Mouse (Mus musculus) neural tube, embryonic 11.5 days (tissue): ENCODE measurements around the gene Tnik. TPM values are rescaled to one million over a fixed set of nuclear protein-coding genes. Genes with fewer than 3 reads are reported as not detected.

Experiments used
- ATAC-seq: fragments of 200-750 bp; cut with Nextera tagmentation; 2 replicates; pipeline ENCODE4 v1.8.0; 2017; ENCODE audit warnings: moderate number of reproducible peaks, mild to moderate bottlenecking, moderate TSS enrichment, moderate library complexity; ENCODE audit not compliant: insufficient read depth, low FRiP score, low TSS enrichment
- DNase-seq: peaks from one replicate; pipeline ENCODE4 v3.0.0-alpha.2; 2015; ENCODE audit warnings: low spot score
- H3K27ac ChIP-seq: fragments of 300-500 bp; sonication (generic); 2 replicates; pipeline ENCODE4 v1.5.1; 2014; ENCODE audit warnings: low read depth, mild to moderate bottlenecking, low read length
- H3K27me3 ChIP-seq: fragments of 300-500 bp; sonication (generic); 2 replicates; pipeline ENCODE4 v1.6.1; 2014; ENCODE audit warnings: mild to moderate bottlenecking, low read length, mixed read lengths; ENCODE audit not compliant: control insufficient read depth, insufficient read depth
- H3K36me3 ChIP-seq: fragments of 300-500 bp; sonication (generic); 2 replicates; pipeline ENCODE4 v1.6.1; 2014; ENCODE audit warnings: mild to moderate bottlenecking, low read length, moderate library complexity, mixed read lengths; ENCODE audit not compliant: control insufficient read depth, insufficient read depth
- H3K4me1 ChIP-seq: fragments of 300-500 bp; sonication (generic); 2 replicates; pipeline ENCODE4 v1.6.1; 2014; ENCODE audit warnings: low read length, mixed read lengths; ENCODE audit not compliant: control insufficient read depth, insufficient read depth
- H3K4me2 ChIP-seq: fragments of 300-500 bp; sonication (generic); 2 replicates; pipeline ENCODE4 v1.6.1; 2014; ENCODE audit warnings: low read depth, mild to moderate bottlenecking, moderate library complexity
- H3K4me3 ChIP-seq: fragments of 300-500 bp; sonication (generic); 2 replicates; pipeline ENCODE4 v1.5.1; 2014; ENCODE audit warnings: low read depth, low read length
- H3K9ac ChIP-seq: fragments of 300-500 bp; sonication (generic); 2 replicates; pipeline ENCODE4 v1.6.1; 2014; ENCODE audit warnings: mild to moderate bottlenecking, low read length
- H3K9me3 ChIP-seq: fragments of 300-500 bp; sonication (generic); 2 replicates; pipeline ENCODE4 v1.6.1; 2016; ENCODE audit warnings: low read length; ENCODE audit not compliant: control insufficient read depth
- WGBS: fragments of 180-500 bp; shearing (Covaris S2); extraction: QIAGEN DNeasy Blood & Tissue Kit; methylation state at CpG from one replicate; pipeline ENCODE4 v1.1.7; 2014; 5-methylcytosine and 5-hydroxymethylcytosine counted together
- polyA plus RNA-seq: library from polyadenylated mRNA; unstranded; fragments of >200 nt; fragmentation: Nextera tagmentation; extraction: Ambion mirVana; gene quantifications from 2 replicates; pipeline ENCODE4 v1.2.1, GENCODE M21; 2014

Tnik gene
- polyA plus RNA-seq, 1 experiment from 2014 or later: 26.0 TPM

- H3K4me3 ChIP-seq: no peak overlapping the region
- H3K27ac ChIP-seq: no peak overlapping the region
- DNase-seq (peak; percentile 39), ATAC-seq (no peak)
- H3K4me2 ChIP-seq: no peak overlapping the region
- no peak overlapping the region for H3K9ac ChIP-seq
- H3K36me3 ChIP-seq: no peaks in the 10 kb centered on the region
- no peaks in the 10 kb centered on the region for H3K27me3 ChIP-seq
- H3K9me3 ChIP-seq: no peaks in the 10 kb centered on the region
- H3K4me1 ChIP-seq: 0 out of 2 replicates have a peak, but pooled peaks cover 7% of the 10 kb centered on the region
- 39% methylated on average over 6 of the region's 6 CpGs for WGBS
Measured at GRCm38 (mm10) chr3:28550497-28551093, 287.6 kb downstream of the Tnik start.

- ATAC-seq (no peak), DNase-seq (no peak)
- Histone ChIP-seq H3K9ac (no peak overlapping the region), H3K27me3 (no peaks in the 10 kb centered on the region), H3K27ac (no peak overlapping the region), H3K9me3 (no peaks in the 10 kb centered on the region), H3K36me3 (no peaks in the 10 kb centered on the region), H3K4me2 (no peak overlapping the region), H3K4me3 (no peak overlapping the region), H3K4me1 (0 out of 2 replicates have a peak, but pooled peaks cover 7% of the 10 kb centered on the region)
- 52% methylated on average over 1 of the region's 1 CpGs for WGBS
Measured at GRCm38 (mm10) chr3:28551756-28552155, 288.7 kb downstream of the Tnik start.

- ATAC-seq (no peak), DNase-seq (no peak)
- Histone ChIP-seq H3K36me3 (no peaks in the 10 kb centered on the region), H3K27ac (no peak overlapping the region), H3K27me3 (no peaks in the 10 kb centered on the region), H3K4me1 (no peaks in the 10 kb centered on the region; the same call in 1 of the 2 replicates), H3K9ac (no peak overlapping the region), H3K9me3 (no peaks in the 10 kb centered on the region), H3K4me3 (no peak overlapping the region), H3K4me2 (no peak overlapping the region)
- 91% methylated on average over 9 of the region's 9 CpGs for WGBS
Measured at GRCm38 (mm10) chr3:28554934-28555333, 291.9 kb downstream of the Tnik start.

GRCm38 (mm10) chr3:28555795-28556570, 293.0 kb downstream of the Tnik start:
- DNase-seq (no peak), ATAC-seq (no peak)
- WGBS: 58% methylated on average over 7 of the region's 7 CpGs

GRCm38 (mm10) chr3:28558328-28558871, 295.4 kb downstream of the Tnik start:
- ATAC-seq (no peak), DNase-seq (no peak)
- Histone ChIP-seq H3K4me2 (no peak overlapping the region), H3K9me3 (no peaks in the 10 kb centered on the region), H3K9ac (no peak overlapping the region), H3K27me3 (no peaks in the 10 kb centered on the region), H3K4me1 (no peaks in the 10 kb centered on the region; the same call in 1 of the 2 replicates), H3K4me3 (no peak overlapping the region), H3K27ac (no peak overlapping the region), H3K36me3 (no peaks in the 10 kb centered on the region)
- WGBS: 66% methylated on average over 4 of the region's 4 CpGs

More at GRCm38 (mm10) chr3:28555795-28556570, 293.0 kb downstream of the Tnik start:
- Histone ChIP-seq H3K9me3 (no peaks in the 10 kb centered on the region), H3K4me1 (no peaks in the 10 kb centered on the region; the same call in 1 of the 2 replicates), H3K27me3 (no peaks in the 10 kb centered on the region), H3K4me3 (no peak overlapping the region), H3K36me3 (no peaks in the 10 kb centered on the region), H3K4me2 (no peak overlapping the region), H3K9ac (no peak overlapping the region), H3K27ac (no peak overlapping the region)

- 70% methylated on average over 4 of the region's 4 CpGs for WGBS
- H3K27ac ChIP-seq: no peak overlapping the region
- H3K4me2 ChIP-seq: no peak overlapping the region
- no peaks in the 10 kb centered on the region for H3K36me3 ChIP-seq
- DNase-seq (no peak), ATAC-seq (no peak)
- no peak overlapping the region for H3K4me3 ChIP-seq
- H3K9ac ChIP-seq: no peak overlapping the region
- no peaks in the 10 kb centered on the region for H3K9me3 ChIP-seq
- no peaks in the 10 kb centered on the region; the same call in 1 of the 2 replicates for H3K4me1 ChIP-seq
- no peaks in the 10 kb centered on the region for H3K27me3 ChIP-seq
Measured at GRCm38 (mm10) chr3:28561408-28561807, 298.4 kb downstream of the Tnik start.

GRCm38 (mm10) chr3:28562612-28563332, 299.8 kb downstream of the Tnik start:
- Histone ChIP-seq H3K36me3 (no peaks in the 10 kb centered on the region), H3K9ac (no peak overlapping the region), H3K4me3 (no peak overlapping the region), H3K4me1 (no peaks in the 10 kb centered on the region; the same call in 1 of the 2 replicates), H3K4me2 (no peak overlapping the region), H3K9me3 (no peaks in the 10 kb centered on the region), H3K27ac (no peak overlapping the region), H3K27me3 (no peaks in the 10 kb centered on the region)
- DNase-seq (peak; percentile 33), ATAC-seq (no peak)
- 75% methylated on average over 10 of the region's 10 CpGs for WGBS

- Histone ChIP-seq H3K9ac (no peak overlapping the region), H3K4me2 (no peak overlapping the region), H3K36me3 (no peaks in the 10 kb centered on the region), H3K4me3 (no peak overlapping the region), H3K9me3 (no peaks in the 10 kb centered on the region), H3K4me1 (no peaks in the 10 kb centered on the region), H3K27me3 (no peaks in the 10 kb centered on the region), H3K27ac (no peak overlapping the region)
- ATAC-seq: no peak
- WGBS: 83% methylated on average over 12 of the region's 12 CpGs
- DNase-seq: no peak
Measured at GRCm38 (mm10) chr3:28564370-28565357, 301.6 kb downstream of the Tnik start.
